In the genomic region with DNA sequence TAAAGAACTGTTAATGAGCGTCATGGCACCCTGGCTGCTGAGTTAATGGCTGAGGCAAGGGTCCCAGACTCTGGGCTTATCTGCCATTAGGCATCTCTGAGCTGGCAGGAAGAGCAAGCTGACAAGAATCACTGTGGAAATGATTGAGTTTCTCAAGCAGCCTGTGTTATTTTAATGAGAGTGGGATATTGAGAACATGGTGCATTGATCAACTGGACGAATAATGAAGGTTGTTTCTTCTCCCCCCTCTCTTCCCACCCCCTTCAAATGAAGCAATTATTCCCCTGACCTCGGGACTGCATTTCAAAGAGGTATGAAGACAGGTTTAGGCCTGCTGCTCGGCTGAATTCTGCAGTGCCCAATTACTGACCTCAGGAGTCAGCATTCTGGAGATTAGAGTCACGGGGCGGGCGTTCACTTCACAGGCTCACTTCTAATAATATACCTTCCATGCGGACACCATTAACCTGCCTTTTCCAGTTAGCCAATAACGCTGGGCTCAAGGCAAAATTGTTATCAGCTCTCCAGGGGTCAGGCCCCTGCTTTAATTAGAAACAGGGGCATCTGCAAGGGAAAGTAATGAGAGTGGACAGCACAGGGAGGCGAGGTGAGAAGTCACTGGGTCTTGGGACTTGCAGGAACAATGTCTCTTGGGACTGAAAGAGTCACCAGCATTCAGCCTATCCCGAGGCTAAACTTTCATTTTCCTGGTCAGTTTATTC, we compare ENCODE assay signal across 13 mouse cellular contexts.
A peak's percentile ranks its signal among the peaks of the same experiment; 100 is the strongest.
DNase-seq lines count a peak whose midpoint lies in the region; ATAC-seq and TF ChIP-seq lines count a peak whose summit lies in the region.
"Had no signal": no experiment of that assay in that cellular context is flagged by ENCODE, and none has a peak within 500 bp of the region (broad histone marks: within the 10 kb centered on the region; RNA-seq: fewer than 3 reads in every experiment).

No protein-coding gene starts in this region.

- H3K36me3 ChIP-seq in kidney, adult 2 months (ENCODE audit: control insufficient read depth, insufficient read depth, low read length): no peaks in the 10 kb centered on the region
- H3K36me3 ChIP-seq in forebrain, embryonic 11.5 days (ENCODE audit: control insufficient read depth, insufficient read depth, low read length): no peaks in the 10 kb centered on the region
- no peaks in the 10 kb centered on the region for H3K36me3 ChIP-seq in midbrain, postnatal 0 days (ENCODE audit: insufficient read depth, low read length)
- H3K36me3 ChIP-seq: liver, embryonic 13.5 days had no signal

- no peak overlapping the region for H3K9ac ChIP-seq in forebrain, embryonic 11.5 days (ENCODE audit: low read length)
- H3K9ac ChIP-seq in midbrain, postnatal 0 days (replicated peaks; ENCODE audit: low read length, poor library complexity, severe bottlenecking): no peak overlapping the region
- H3K9ac ChIP-seq: liver, embryonic 13.5 days had no signal

- peak; percentile 19 for DNase-seq in kidney, adult 2 months
- no peak for DNase-seq in kidney, postnatal 10 days
- DNase-seq in forebrain, embryonic 11.5 days (ENCODE audit: low spot score): peak; percentile 61
- DNase-seq in heart, postnatal 4 days: peak; percentile 54
- peak; percentile 33 for DNase-seq in midbrain, postnatal 0 days (ENCODE audit: low spot score)
- DNase-seq in spleen, postnatal 4 days (ENCODE audit: low spot score in 2 of 2): no peak
- no peak for DNase-seq in thymus, postnatal 10 days (ENCODE audit: low spot score in 2 of 2)
- DNase-seq in thymus, postnatal 36 days: no peak
- DNase-seq: liver, embryonic 13.5 days; lung, postnatal 4 days had no signal

- no peak for TF ChIP-seq POLR2A in kidney, adult 2 months (IDR thresholded peaks at IDR 0.05; ENCODE audit: low read depth, low read length)

- 72% methylated on average over 11 of the region's 11 CpGs for WGBS in kidney, adult 2 months
- 12% methylated on average over 11 of the region's 11 CpGs for WGBS in forebrain, embryonic 11.5 days
- 55% methylated on average over 11 of the region's 11 CpGs for WGBS in midbrain, postnatal 0 days

- no peaks in the 10 kb centered on the region for H3K9me3 ChIP-seq in forebrain, embryonic 11.5 days (ENCODE audit: control insufficient read depth, low read length)
- peaks cover 2% of the 10 kb centered on the region; the same call in 1 of the 2 replicates for H3K9me3 ChIP-seq in midbrain, postnatal 0 days (ENCODE audit: low read length)
- H3K9me3 ChIP-seq: liver, embryonic 13.5 days had no signal

- no peaks in the 10 kb centered on the region for H3K27me3 ChIP-seq in kidney, adult 2 months (replicated peaks; ENCODE audit: control insufficient read depth, insufficient read depth, low read length)
- H3K27me3 ChIP-seq in forebrain, embryonic 11.5 days (ENCODE audit: control insufficient read depth, insufficient read depth, low read length): no peaks in the 10 kb centered on the region
- no peaks in the 10 kb centered on the region for H3K27me3 ChIP-seq in midbrain, postnatal 0 days (ENCODE audit: insufficient read depth, low read length)
- H3K27me3 ChIP-seq: CH12.LX; liver, embryonic 13.5 days had no signal

- no peak overlapping the region for H3K4me3 ChIP-seq in kidney, adult 2 months (ENCODE audit: insufficient read depth, low read depth, low read length)
- H3K4me3 ChIP-seq in forebrain, embryonic 11.5 days (ENCODE audit: low read depth, low read length): no peak overlapping the region
- no peak overlapping the region for H3K4me3 ChIP-seq in midbrain, postnatal 0 days (ENCODE audit: low read depth, low read length)
- H3K4me3 ChIP-seq: left cerebral cortex, adult 2 months; liver, embryonic 13.5 days had no signal

- no peak overlapping the region for H3K27ac ChIP-seq in kidney, adult 2 months (ENCODE audit: insufficient read depth, low read depth, low read length)
- H3K27ac ChIP-seq in forebrain, embryonic 11.5 days (ENCODE audit: low read depth, low read length): peak overlapping the region; percentile 19; the same call in 1 of the 2 replicates
- no peak overlapping the region for H3K27ac ChIP-seq in midbrain, postnatal 0 days (ENCODE audit: low read depth, low read length)
- H3K27ac ChIP-seq: kidney, postnatal 0 days; left cerebral cortex, adult 2 months; liver, embryonic 13.5 days had no signal

- no peak for TF ChIP-seq CTCF in kidney, adult 2 months (conservative IDR thresholded peaks at IDR 0.05; ENCODE audit: insufficient read depth, insufficient read length, low read depth, low read length)
- TF ChIP-seq CTCF in midbrain, postnatal 0 days (IDR thresholded peaks at IDR 0.05): no peak

- peak; percentile 79 for ATAC-seq in forebrain, embryonic 11.5 days (replicated peaks; ENCODE audit: low FRiP score)
- ATAC-seq in midbrain, postnatal 0 days (ENCODE audit: low FRiP score): no peak

- H3K4me1 ChIP-seq in kidney, adult 2 months (ENCODE audit: control insufficient read depth, insufficient read depth, low read length): no peaks in the 10 kb centered on the region
- H3K4me1 ChIP-seq in forebrain, embryonic 11.5 days (replicated peaks; ENCODE audit: control insufficient read depth, insufficient read depth, low read length): peaks cover 15% of the 10 kb centered on the region
- H3K4me1 ChIP-seq in midbrain, postnatal 0 days (ENCODE audit: insufficient read depth, low read length): no peaks in the 10 kb centered on the region
- H3K4me1 ChIP-seq: liver, embryonic 13.5 days had no signal

- no peak overlapping the region for H3K4me2 ChIP-seq in forebrain, embryonic 11.5 days (ENCODE audit: low read depth, low read length, severe bottlenecking)
- H3K4me2 ChIP-seq in midbrain, postnatal 0 days (ENCODE audit: low read depth, low read length, poor library complexity, severe bottlenecking): no peak overlapping the region
- H3K4me2 ChIP-seq: liver, embryonic 13.5 days had no signal

Comparison
In these comparisons a context has a peak if more than half of its experiments do, and no peak if none do; other contexts are left out.
1. DNase-seq: peak in kidney, adult 2 months (single experiment), forebrain, embryonic 11.5 days (single experiment), heart, postnatal 4 days (single experiment) and midbrain, postnatal 0 days (single experiment); none in kidney, postnatal 10 days (single experiment), spleen, postnatal 4 days (0 of 2), thymus, postnatal 10 days (0 of 2) and thymus, postnatal 36 days (0 of 2).